Mouse (Mus musculus) embryo, embryonic 11.5 days (tissue): ENCODE results near the gene Hibch.

Source experiments
- DNase-seq: peaks from one replicate; pipeline ENCODE4 v3.0.0-alpha.2; 2012; ENCODE audit warnings: low read depth, low spot score

Hibch gene

DNA sequence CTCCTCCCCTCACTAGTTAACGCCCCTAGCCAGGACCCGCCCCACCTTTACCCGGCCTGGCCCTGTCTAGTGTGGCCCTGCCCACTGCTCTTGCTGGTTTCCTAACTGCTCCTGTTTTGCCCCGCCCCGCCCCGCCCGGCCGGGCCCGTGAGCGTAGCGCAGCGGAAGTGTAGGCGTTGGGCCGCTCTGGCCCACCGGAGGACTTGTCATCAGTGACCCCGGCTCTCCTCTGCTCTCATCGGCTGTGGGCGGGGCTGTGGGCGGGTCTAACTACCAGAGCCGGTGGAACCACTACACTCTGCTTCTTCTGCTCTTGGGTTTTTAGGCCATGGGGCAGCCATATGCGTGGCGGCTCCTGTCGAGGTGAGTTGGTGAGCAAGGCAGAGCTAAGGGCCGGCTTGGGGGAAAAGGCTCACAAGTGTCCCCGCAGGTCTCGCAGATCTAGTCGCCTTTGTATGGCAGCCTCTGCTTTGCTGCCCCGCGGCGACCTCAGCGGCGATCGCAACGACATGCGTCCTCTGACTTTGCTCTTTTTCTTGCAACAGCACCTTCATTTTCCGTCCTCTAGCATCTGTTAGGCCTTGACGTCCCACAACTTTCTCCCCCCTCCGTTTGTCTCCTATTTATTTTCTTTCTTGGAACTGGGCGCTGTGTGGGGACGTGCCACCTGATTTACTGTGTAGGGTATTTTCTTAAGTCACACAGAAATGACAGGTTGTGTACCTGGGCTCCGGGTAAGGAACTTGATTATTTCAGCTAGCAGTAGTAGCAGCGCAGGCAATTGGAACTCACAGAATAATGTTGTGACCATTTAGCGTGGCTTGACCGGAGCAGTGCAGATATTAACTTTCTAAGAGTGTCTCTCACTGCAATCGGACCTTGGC, at the start of gene Hibch:
TSS of gene Hibch (plus strand) at position 148 of the 884 bp plus-strand sequence.
- peak; percentile 95 for DNase-seq

DNA sequence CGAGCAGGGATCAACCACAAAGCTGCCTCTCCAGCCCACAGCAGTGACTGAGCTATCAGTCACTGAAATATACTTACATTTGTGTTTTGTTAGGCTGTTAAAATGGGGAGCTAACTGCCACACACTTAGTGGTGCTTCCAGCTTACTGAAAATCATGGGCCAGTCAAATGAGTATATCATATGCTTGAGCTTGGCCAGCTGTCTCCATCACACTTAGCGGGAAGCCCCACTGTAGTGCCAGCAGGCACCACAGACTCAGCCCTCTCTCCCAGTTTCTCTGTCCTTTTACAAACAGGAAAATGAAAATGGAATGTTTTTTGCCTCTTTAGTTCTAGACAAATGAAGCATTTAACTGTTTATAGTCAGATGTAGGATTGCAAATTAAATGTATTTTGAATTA, 48.8 kb upstream of the Hibch start:
- no peak for DNase-seq

DNA sequence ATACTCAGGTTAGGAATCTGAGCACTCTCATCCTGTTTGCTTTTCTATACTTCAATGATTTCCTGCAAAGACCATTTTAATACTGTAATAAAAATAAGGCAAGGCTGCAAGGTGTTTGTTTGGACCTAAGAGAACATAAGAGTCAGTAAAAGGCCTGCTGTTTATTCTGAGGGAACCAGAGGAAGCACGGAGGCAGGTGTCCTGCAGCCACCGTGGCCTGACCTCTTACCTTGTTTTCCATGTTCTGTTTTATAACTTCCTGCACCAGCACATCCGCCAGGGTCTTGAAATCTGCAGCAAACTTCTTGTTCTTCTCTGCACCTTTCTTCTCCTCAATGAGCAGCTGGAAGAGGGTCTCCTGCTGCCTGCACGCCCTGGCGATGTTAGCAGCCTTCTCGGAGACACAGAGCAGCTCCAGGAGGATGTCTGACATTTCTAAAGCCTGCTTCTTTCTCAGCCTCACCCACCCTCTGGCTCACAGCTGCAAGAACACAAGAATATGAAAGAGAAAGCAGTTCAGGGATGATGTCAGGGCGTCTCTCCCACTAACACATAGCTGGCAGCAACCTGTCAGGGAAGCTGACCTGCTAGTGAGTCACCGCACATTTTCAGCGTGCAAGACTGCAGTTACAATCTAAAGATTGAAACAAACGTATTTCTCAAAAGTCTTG, 45.5 kb upstream of the Hibch start:
- no peak for DNase-seq

DNA sequence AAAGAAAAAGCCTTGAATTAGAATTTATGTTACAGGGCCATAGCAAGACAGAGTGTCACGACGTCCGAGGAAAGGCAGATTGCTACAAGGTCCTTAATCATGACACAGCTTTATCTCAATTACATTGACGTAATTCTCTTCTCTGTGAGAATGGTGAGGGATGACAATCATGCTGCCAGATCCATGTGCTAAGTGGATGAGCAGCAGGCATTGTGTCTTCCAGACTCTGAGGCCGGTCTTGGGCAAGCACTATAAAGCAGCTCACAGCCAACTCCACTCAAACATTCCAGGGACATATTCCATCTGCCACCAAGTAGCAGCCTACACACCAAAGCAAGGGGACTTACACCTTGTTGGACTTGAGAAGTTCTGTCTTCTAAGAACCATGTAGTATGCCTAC, 45.0 kb upstream of the Hibch start:
- no peak for DNase-seq

DNA sequence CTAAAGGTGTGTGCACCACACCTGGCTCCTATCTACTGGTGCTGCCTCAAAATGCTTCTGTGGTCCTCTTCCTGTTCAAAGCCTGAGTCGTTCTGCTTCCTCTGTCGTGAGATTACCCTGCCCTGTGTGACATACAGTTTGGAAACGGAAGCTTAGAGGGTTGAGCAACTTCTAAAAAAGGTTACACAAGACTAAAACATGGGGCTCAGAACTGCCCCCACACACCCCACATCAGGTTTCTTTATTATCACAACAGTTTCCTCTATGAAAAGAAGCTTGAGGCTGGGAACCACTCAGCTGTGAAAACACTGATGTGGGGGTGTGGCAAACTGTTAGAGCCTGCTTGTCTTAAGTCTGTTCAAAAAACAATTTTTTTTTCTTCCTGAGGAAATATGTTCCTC, 44.4 kb upstream of the Hibch start:
- DNase-seq, result no peak

DNA sequence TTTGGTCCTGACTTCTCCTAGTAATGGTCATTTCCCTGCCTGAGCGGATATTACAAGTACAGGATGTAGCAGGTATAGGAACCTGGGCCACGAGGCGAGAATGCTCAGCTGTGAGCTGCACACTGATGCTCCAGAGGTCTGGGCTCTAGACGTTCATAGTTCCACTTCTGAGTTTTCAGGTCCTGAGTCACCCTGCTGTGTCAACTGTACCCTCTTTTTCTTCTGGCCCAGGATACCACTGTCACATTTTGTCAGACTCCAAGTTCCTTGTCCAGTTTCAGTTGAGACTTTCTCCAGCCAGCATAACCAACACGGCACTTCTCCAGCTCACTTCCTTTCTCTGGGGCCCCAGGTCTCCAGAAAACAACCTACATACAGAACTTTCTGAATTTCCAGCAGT, 43.1 kb upstream of the Hibch start:
- no peak for DNase-seq

DNA sequence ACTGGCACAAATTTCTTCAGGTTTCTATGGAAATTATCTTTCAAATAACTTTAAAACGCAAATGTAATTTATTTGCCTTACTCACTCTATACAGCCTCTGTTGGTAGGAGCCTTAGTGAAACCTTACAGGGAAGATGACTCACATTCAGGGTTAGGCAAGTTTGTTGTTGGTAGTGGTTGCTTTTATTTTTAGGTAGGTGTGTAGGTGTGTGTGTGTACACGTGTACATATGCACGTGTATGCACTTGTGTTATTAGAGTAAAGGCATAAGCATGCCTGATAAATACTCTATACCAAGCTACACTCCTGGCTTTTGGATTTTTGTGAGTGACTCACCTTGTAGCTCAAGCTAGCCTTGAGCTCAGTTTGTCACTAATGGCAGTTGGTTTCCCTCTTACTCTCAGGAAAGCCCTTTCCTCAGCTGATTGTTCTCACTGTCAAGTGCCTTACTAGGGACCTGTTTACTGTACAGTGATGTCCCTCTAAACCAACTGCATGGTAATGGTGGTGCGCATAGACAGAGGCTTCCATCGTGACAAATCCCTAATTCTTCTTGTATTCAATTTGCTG, 42.2 kb upstream of the Hibch start:
- DNase-seq, result no peak

DNA sequence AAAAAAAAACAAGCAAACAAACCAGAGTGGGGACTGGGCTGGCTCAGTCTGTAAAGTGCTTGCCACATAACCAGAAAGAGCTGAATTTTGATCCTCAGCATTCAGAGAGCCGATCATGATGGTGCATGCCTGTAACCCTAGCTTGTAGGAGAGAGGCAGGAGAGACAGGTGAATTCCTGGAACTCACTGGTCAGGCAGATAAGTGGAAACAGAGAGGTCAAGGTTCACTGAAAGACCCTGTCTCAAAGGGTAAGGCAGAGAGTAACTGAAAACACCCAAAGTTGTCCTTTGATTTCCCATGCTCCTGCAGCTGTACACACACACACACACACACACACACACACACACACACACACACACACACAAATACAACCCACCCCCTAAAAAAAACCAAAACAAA, 39.7 kb upstream of the Hibch start:
- no peak for DNase-seq

DNA sequence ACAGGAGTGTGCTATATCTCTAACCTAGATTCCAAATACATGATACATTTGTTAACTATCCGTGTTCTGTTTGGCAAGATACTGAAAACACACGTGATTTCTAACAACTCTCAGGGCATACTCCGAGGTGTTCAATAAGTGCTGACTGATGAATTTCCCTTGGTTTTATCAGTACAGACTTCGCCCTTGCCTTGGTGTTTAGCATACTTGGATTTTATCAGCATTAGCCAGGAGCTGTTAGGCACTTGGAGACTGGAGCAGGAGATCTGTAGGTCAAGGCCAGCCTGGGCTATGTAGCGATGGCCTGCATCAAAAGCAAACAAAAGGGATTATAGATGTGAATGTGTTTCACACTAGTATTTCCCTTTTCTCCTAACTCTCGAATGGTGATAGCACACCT, 36.3 kb upstream of the Hibch start:
- no peak for DNase-seq

DNA sequence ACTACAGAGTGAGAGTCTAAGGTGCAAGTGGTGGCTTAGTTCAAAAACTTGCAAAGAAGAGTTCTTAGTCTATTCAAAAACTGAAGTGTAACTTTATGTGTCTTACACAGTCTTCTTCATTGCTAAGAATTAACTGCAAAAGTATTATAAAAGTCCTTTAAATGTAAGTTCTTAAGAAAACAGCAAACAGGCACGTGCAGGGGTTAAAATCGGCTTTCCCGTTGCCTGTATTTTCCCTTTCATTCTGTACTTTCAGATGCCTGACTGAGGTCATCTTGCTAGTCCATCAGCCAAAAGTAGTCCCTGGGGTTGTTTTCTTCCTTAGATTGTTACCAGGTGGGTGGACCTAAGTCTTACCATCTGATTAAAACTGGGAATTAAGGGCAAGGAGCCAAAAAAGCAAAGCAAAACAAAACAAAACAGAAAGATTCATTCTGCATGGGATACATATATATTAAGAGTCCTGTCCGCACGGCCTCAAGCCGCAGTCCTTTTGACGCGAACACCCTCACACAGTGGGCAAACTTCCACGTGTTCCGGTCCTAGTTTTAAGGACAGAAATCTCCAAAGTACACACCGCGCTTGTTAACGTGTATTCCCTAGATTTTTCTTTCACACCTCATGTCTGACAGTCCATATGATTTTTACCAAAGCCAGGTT, 28.4 kb upstream of the Hibch start:
- DNase-seq, result no peak

DNA sequence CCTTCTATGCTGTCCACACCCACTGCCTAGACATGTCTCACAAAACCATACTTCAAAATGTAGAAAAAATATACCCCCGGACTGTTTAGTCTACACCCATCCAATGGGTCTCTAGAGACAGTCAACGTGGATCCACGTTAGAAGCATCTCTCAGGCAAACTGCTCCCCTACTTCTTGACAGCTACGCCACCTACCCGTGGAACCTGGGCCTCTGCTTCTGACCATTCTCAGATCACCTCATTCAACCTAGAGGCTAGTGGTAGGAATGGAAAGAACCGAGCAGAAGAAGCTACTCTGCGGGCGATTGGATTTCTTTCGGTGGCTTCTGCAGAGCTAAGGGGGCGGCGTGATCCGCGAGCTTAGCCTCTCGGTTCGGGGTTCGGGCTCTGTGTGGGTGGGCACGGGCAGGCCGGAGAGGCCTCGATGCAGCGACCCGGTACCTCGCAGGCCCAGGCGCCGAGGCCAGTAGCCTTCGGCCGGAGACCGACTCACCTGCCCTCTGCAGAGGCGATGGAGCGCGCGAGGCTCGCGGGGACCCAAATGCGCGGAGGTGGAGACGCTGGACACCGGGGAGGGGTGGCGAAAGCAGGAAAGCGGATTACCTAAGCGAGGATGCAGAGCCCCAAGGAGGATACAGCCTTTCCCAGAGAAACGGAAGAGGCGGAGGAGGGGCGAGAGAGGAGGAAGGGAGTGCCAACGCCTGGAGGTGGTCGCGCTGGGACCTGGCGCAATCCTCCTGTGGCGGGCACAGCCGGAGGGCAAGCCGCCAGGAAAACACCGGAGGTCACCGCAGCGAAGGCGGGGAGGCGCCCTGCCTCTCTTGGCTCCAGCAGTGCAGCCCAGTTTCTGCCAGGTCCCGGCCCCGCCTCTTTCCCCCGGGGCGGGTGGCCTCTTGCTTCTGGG, 27.6 kb upstream of the Hibch start, which contains the start of gene Inpp1:
TSS of gene Inpp1 (minus strand) at position 779 of the 903 bp plus-strand sequence.
- peak; percentile 30 for DNase-seq

DNA sequence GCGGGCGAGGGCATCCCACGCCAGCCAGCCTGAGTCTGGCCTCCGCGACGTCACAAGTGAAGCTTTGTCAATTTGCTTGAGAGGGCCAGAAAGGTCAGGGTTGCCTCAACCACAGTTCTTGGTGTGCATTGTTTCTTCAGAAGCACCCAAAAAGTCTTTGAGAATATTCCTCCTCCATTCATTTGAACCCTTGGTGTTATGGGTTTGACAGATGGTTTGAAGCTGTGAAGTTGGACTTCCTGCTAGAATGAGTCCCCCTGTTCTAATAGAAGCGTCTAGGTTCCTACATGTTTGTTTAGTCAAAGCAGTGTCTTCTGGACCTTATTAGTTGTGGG, 26.9 kb upstream of the Hibch start:
- no peak for DNase-seq

DNA sequence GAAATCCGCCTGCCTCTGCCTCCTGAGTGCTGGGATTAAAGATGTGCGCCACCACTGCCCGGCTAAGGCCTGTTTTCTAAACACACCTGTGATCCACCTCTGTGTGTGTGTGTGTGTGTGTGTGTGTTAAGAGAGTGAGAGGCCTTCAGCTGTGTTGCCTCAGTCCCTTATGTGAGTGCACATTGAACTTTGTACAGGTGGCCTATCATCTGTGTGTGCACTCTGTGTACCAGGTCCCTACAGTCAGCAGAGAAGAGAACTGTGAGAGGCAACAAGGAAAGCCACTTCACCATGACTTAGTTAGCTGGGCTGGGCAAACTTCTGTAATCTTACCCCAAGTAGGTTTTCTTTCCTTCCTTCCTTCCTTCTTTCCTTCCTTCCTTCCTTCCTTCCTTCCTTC, 5.6 kb upstream of the Hibch start:
- no peak for DNase-seq

DNA sequence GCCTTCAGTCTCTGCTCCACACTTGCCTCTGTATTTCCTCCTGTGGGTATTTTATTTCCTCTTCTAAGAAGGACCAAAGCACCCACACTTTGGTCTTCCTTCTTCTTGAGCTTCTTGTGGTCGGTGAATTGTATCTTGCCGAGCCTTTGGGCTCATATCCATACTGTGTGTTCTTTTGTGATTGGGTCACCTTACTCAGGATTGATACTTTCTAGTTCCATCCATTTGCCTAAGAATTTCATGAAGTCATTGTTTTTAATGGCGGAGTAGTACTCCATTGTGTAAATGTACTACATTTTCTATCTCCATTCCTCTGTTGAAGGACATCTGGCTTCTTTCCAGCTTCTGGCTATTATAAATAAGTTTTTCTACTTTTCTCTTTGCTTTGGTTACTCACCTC, 375 bp upstream of the Hibch start:
- DNase-seq, result no peak

DNA sequence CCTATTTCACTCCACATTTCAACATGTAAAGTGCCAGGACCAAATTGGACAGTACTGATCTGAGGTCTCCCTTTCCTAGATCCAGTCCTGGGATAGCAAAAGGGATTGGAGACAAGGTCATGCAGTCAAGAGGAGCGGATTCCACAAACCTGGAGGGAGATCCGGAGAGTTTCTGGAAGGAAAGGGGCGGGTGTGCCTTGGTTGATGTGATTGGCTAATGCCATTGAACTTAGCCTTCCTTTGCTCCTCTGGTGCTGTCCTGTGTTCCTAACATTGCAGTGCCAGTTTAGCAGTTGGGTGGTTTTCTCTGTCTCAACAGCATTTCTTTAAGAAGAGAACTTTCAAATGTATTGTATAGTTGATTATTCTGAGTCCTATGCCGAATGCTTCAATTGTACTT, 1.8 kb downstream of the Hibch start:
- DNase-seq, result no peak

DNA sequence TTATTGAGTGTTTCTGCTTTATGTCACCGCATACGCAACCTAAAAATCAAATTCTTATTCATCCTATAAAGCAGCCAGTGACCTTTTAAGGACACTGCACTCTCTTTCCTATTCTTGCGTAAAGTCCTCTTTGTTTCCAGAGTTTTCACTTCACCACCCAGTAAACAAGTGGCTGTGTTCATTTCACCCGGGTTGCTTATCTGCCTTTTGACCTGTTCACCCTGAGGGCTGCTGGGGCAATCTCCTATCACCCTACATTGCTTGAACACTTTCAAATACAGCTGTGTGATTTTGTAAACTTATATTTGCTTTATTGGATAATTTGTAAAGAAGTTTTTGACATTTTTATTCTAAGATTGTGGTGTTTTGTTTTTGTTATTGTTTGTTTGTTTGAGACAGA, 4.7 kb downstream of the Hibch start:
- DNase-seq, result no peak

DNA sequence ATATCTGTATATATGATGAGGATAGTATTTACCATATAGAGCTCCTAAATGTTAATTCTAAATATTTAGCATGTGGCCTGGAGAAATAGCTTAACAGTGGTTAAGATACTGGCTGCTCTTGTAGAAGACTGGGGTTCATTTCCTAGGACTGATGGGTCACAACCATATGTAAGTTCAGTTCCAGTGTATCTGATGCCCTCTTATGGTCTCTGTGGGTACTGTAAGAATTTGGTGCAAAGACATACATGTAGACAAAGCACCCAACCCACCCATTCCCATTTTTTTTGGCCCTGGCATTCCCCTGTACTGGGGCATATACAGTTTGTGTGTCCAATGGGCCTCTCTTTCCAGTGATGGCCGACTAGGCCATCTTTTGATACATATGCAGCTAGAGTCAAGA, 9.3 kb downstream of the Hibch start:
- peak; percentile 24 for DNase-seq

DNA sequence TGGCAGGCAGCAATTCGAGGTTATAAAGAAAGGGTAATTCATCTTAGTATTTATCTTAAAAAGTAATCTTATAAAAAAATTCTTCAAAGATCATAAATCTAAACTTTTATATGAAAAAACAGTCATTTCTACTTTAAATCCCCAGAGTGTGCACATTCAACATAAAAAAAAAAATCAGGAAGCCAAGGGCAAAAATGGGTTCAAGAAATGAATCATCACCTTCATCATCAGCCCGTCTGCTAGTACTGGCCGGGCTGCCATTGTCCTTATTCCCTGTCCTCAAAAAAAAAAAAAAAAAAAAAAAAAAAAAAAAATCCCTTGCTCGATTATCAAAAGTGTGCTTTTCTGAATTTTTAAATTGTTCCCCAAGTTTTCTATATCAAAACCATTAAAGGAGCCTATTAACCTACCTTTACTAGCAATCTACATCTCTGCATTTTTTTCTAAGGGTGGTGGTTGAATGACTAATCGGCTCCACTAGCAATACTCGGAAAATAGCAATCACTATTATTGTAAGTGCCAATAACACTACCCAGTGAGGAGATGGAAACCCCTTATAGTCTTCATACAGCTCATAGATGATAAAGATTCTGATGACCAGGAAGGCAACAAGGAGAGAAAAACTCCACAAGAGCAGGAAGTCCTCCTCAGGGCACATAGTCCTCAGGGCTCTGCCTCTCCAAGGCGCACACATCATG, 11.3 kb downstream of the Hibch start:
- no peak for DNase-seq

DNA sequence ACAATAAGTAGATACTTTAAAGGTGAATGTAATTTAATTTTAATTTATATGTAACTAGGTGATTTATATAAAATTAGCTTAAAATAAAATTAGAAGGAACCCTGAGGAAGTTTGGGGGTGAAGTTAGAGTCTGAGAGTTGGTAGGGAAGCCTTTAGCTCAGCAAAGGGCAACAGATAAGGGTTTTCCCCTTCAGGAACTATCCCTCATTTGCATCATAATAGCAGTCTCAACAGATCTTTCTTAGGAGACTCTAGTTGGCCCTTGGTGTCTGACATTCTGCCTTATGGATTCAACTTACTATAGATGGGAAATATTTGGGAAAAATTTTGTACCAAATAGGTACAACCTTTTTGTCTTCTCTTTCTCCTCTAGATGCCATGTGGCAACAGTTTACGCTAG, 19.5 kb downstream of the Hibch start:
- no peak for DNase-seq

DNA sequence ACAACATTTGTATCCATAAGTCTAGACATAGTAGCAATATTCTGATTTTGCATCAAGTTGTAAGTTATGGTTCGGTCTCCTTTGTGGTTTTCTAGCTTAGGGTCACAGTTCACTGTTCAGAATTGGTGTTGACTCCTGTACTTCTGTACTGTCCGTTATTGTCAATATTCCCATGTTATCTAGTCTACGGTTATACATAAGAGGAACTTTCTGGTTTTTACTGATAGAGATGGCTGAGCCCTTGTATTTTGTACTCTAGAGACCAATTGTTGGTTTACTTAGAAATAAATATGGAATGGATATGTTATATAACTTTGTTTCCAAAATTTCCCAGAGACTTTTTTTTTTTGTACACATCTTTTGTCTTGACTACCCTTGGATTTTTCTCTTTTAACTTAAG, 21.3 kb downstream of the Hibch start:
- DNase-seq, result no peak

DNA sequence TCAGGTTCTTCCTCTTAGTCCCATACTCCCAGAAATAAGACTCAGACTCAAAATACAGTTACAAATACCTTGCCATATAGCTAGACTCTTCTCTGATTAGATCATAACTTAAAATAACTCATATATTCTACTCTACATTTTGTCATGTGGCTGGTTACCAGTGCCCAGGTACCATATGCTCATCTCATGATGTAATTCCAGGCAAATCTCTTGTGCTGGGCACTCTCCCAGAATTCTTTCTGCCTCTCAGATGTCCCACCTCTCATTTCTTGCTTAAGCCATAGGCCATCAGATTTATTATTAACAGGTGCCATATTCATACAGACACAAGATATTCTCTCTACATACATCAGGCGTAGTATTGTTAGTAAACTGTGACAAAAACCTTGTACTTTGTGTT, 23.1 kb downstream of the Hibch start:
- no peak for DNase-seq
